Mouse (Mus musculus) ES-E14 (cell line): ENCODE measurements around the gene Disp3.

Source experiments
- HCFC1 ChIP-seq: IDR thresholded peaks from 2 replicates; pipeline ENCODE4 v1.6.1; 2012; ENCODE audit warnings: low read length, inconsistent platforms, borderline replicate concordance; ENCODE audit not compliant: insufficient read depth
- ZC3H11A ChIP-seq: IDR thresholded peaks from 2 replicates; pipeline ENCODE4 v1.6.1; 2012; ENCODE audit warnings: low read depth, mild to moderate bottlenecking, inconsistent platforms, low read length, borderline replicate concordance

- TF ChIP-seq HCFC1: no peak
- no peak for TF ChIP-seq ZC3H11A
Measured at GRCm38 (mm10) chr4:148218238-148218637, 69.5 kb downstream of the Disp3 start.
